Mouse (Mus musculus) olfactory bulb, adult 2 months (tissue): ENCODE results near the gene Mink1. TPM values are rescaled to one million over a fixed set of nuclear protein-coding genes. Genes with fewer than 3 reads are reported as not detected.

Experiments used
- H3K27ac ChIP-seq: fragments of 200-500 bp; 2 replicates; pipeline ENCODE4 v1.5.1; 2012; ENCODE audit warnings: low read depth, low read length; ENCODE audit not compliant: insufficient read depth
- H3K4me1 ChIP-seq: fragments of 200-500 bp; 2 replicates; pipeline ENCODE4 v1.6.1; 2012; ENCODE audit warnings: low read length; ENCODE audit not compliant: control insufficient read depth, insufficient read depth
- H3K4me3 ChIP-seq: fragments of 200-500 bp; 2 replicates; pipeline ENCODE4 v1.5.1; 2012; ENCODE audit warnings: mild to moderate bottlenecking, low read depth, low read length, moderate library complexity; ENCODE audit not compliant: insufficient read depth
- CTCF ChIP-seq: fragments of 200-500 bp; IDR thresholded peaks from 2 replicates; pipeline ENCODE4 v1.5.1; 2012; ENCODE audit warnings: low read depth, mild to moderate bottlenecking, low read length, moderate library complexity; ENCODE audit not compliant: insufficient read depth
- POLR2A ChIP-seq: fragments of 200-500 bp; IDR thresholded peaks from 2 replicates; pipeline ENCODE4 v1.6.1; 2012; ENCODE audit warnings: mild to moderate bottlenecking, low read depth, low read length, moderate library complexity; ENCODE audit not compliant: insufficient read depth
- WGBS: fragments of 180-500 bp; shearing (Covaris S2); methylation state at CpG from one replicate; pipeline ENCODE4 v1.1.7; 2018; 5-methylcytosine and 5-hydroxymethylcytosine counted together
- polyA plus RNA-seq: library from polyadenylated mRNA; stranded (reverse); fragments of >200 nt; gene quantifications from 2 replicates; pipeline ENCODE4 v1.2.4, GENCODE M21; 2012; ENCODE audit warnings: low replicate concordance; ENCODE audit not compliant: missing spikeins, insufficient read depth, insufficient read length

Mink1 gene
- polyA plus RNA-seq, 1 experiment: not detected

DNA sequence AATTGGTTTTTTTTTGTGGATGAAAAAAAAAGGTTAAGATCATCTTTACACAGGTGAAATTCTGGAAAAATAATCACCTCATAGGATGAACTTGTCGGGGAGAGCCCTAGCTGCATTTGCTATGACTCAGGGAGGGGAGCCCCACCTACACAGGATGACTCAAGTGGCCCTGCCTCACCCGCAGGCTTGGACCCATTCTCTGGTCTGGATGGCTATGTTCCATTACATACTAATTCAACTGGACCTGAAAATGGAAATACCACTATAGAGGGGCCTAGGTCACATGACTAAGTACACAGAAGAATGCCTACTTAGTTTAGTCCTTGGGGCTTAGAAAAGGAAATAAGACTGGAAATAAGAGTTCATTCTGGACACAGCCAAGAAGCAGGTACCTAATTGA lies 88.7 kb downstream of the Mink1 start:
- Histone ChIP-seq H3K27ac (no peak overlapping the region), H3K4me1 (peaks cover 21% of the 10 kb centered on the region), H3K4me3 (no peak overlapping the region)
- WGBS: 20% methylated on average over 2 of the region's 2 CpGs
- TF ChIP-seq POLR2A: no peak
- no peak for TF ChIP-seq CTCF

DNA sequence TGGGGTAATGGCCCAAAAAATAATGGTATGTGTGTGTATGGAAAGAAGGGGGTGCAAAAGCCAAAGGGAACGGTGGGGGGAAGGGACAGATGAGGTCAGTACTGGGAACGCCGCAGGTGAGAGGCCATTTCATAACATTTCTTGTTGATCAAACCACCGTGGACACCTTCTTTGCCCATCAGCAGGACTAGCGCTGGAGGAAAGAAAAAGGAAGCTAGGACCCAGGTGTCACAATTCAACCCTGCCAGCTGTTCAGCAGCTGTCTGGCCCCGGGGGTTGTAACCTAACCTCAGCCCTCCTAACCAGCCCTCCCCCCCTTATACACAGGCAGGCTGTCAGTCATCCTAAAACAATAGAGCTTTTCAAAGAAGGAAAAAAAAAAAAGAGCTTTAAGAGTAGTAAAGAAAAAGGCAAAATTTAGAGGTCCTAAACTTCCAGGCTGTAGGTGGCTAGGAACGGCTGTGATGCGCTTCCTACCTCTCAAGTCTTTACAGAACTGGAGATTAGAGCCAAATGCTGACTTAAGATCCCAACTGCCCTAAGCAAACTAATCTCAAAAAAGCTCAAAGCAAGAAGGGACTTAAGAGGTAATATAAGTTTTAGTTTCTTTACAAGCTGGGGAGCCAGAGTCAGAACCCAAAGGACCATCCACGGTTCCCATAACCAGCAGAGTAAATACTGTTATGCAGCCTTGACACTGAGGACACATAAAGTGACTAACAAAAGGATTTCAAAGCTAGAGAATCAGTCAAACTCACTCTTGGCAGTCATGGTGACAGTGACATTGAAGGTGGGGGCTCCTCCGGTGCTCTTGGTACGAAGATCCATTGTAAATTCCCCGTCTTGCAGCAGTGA lies 89.6 kb downstream of the Mink1 start:
- TF ChIP-seq CTCF (no peak), POLR2A (no peak)
- H3K27ac ChIP-seq: no peak overlapping the region
- WGBS: 50% methylated on average over 12 of the region's 12 CpGs
- peaks cover 24% of the 10 kb centered on the region for H3K4me1 ChIP-seq
- H3K4me3 ChIP-seq: no peak overlapping the region

DNA sequence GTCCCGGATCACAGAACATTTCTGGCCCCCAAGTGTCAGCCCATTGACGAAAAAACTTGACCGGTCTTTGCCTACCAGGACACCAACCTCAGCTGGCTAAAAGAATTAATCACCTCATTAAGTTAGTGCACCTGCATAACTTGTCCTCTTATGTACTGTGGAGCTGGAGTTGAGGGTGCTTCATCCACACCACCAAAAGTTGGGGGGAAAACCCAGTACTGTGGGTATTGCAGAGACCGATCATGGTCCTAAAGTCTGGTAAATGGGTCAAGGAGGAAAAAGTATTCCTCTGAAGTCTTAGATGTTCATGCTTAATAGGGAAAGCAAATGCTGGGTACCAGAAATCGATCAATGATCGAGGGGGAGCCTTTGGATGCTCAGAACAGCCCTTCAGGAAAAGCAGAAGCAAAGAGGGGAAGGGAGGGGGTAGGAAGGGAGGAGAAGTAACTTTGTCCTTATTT lies 90.2 kb downstream of the Mink1 start:
- no peak overlapping the region for H3K27ac ChIP-seq
- 48% methylated on average over 6 of the region's 6 CpGs for WGBS
- peaks cover 24% of the 10 kb centered on the region for H3K4me1 ChIP-seq
- peak overlapping the region; percentile 78 for H3K4me3 ChIP-seq
- TF ChIP-seq POLR2A (no peak), CTCF (no peak)

DNA sequence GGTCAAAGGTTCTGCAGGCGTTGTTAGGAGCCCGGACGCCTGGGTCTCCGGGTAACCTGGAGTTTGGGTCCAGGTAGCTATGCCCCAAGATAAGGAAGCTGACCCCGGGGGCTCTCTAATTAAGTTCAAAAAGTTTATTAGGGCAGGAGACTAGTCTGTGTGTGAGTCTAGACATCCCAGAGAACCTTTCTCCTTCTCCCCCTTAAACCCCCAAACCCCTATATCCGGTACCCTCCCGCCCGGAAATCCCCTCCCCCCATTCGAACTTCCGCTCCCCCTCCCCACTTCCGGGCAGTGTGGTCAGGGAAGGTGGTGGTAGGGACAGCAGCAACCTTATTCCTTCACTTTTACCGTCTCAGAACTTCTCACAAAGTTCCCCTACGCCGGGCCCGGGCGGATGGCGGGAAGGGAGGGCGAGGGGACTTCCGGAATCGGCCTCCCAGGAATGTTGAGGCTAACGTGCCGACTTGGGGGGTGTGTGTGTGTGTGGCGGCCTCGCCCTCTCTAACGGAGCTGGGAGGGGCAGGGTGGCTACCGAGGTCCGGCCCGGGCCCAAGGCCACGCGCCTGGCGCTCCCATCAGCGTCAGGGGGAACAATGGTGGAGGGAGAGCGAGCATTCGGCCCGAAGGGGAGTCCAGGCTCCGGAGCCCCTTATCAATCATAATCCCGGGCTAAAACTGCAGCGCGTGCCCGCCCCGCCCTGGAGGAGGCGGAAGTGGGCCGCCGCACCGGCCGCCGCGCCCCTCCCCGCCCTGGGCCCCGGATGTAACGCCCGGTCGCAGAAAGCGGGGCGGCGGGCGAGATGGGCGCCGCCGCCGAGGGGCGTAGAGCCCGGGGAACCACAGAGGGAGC lies 90.9 kb downstream of the Mink1 start:
- Histone ChIP-seq H3K4me3 (peak overlapping the region; percentile 78), H3K27ac (peak overlapping the region; percentile 80), H3K4me1 (peaks cover 24% of the 10 kb centered on the region)
- WGBS: under 1% methylated on average over 63 of the region's 63 CpGs
- TF ChIP-seq POLR2A (no peak), CTCF (no peak)

DNA sequence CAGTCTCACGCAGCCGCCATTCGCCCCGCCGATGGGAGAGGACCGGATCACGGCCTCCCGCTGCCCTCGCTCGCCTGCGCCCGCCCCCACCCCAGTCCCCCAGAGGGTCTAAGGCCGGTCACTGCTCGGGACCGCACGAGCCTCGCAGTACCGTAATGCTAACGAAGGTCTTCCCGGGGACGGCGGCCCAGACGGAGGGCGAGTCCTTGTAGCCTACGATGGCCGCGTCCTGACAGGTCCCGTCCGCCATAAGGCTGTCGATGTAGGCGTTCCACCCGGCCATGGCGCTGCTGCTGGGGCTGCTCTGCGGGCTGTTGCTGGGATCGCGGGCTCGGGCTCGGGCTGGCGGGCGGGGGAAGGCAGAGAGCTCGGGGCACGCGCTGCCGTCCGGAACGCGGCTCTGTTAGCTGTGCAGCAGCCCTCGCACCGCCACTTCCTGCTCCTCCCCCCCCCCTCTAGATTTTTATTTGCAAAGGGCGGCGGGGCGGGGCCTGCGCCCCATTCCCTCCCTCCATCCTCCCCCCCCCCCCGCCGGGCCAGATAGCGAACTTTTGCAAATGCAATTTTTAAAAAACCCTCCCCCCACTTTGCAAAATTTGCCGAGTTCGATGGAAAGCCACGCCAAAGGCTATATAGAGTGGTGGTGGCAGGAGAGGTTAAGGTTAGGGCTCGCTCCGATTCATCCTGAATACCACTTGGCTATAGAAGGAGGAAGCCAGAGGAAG lies 91.7 kb downstream of the Mink1 start, which contains the start of gene Pfn1:
TSS of gene Pfn1 (minus strand) at position 447 of the 725 bp plus-strand sequence.
- WGBS: under 1% methylated on average over 61 of the region's 61 CpGs

DNA sequence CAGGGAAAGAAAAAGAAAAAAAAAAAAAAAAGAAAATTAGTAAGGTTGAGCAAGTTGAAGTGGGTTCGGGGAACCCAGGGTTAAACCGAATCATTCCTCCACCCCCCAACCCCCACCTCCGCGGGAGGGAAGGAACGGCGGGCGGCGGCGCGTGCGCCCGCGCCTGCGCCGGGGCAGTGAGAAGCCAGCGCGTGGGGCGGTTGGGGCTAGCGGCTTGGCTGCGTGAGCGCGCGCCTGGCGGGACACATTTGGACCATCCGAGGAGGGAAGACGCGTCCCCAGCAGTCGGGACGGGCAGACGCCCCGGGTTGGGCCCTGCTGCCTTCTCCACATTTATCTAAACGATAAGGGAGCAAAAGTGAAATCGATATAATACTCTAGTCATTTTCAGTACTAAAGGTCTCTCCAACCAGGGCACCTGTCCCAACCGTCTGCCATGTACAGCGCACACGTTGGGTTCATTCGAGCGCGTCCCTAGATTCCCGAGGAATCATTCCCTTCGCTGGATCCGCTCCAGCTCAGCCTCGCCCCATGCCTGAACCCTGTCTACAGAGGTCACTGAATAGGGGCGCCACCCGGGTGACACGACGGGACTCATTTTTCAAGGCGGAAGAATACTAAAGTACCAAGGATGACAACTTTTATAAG lies 92.4 kb downstream of the Mink1 start:
- under 1% methylated on average over 48 of the region's 48 CpGs for WGBS
- TF ChIP-seq POLR2A (peak; percentile 65; the same call in 1 of the 2 replicates), CTCF (no peak)
- H3K4me1 ChIP-seq: peaks cover 19% of the 10 kb centered on the region
- H3K27ac ChIP-seq: peak overlapping the region; percentile 78
- H3K4me3 ChIP-seq: peak overlapping the region; percentile 78

More for the DNA sequence above, 91.7 kb downstream of the Mink1 start, which contains the start of gene Pfn1:
- TF ChIP-seq POLR2A (peak; percentile 75), CTCF (no peak)
- Histone ChIP-seq H3K27ac (peak within 1 kb of the TSS; percentile 80), H3K4me1 (peaks cover 20% of the 10 kb centered on the region), H3K4me3 (peak within 1 kb of the TSS; percentile 78)

DNA sequence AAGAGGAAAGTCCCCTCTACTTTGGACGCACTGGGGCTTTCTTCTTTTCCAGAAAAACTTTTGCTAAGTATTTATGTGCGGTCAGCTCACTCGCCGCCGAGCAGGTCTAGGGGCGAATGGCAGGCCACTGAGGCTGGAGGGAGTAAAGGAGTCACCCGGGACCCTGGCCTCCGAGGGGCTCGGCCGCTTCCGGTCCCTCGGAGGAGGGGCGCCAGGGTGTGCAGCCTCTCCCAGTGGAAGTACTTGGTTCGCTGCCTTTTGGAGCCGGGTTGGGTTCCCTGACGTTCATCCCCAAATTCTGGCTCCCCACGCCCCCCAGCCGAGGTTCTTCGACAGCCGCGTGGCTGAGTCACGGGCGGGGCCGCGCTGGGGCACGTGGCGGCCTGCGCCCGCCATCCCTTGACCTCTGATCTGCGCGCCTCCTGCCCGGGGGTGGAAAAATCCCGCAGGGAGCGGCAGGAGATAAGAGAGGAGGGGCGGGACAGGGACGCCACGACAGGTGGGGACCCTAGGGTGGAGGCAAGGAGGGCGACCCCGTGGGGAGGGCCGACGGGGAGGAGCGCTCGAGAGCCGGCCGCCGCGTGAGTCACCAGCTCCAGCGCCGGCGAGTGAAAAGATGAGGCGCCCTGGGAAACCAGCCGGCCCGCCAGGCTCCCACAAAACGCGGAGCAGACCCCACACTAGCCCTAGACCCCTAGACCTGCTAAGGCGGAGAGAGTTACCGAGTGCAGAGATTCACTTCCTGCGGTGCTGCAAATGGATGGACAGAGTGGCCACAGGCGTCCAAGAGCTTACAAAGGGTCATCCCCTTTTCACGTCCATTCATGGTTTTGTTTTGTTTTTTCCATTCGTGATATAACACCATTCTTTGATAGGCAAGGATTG lies 93.1 kb downstream of the Mink1 start:
- WGBS: 3% methylated on average over 61 of the region's 61 CpGs
- TF ChIP-seq CTCF (no peak), POLR2A (0 out of 2 replicates have a peak, but pooled peaks have one; percentile 21)
- H3K4me1 ChIP-seq: peaks cover 19% of the 10 kb centered on the region
- peak overlapping the region; percentile 6; the same call in 1 of the 2 replicates for H3K27ac ChIP-seq
- peak overlapping the region; percentile 78 for H3K4me3 ChIP-seq
